Mouse (Mus musculus) neural tube, embryonic 14.5 days (tissue): ENCODE data around the gene Rangap1. TPM values are rescaled to one million over a fixed set of nuclear protein-coding genes. Genes with fewer than 3 reads are reported as not detected.

Source experiments
- ATAC-seq: fragments of 200-750 bp; cut with Nextera tagmentation; 2 replicates; pipeline ENCODE4 v1.8.0; 2017; ENCODE audit warnings: low read depth, mild to moderate bottlenecking, moderate TSS enrichment, moderate library complexity
- H3K27ac ChIP-seq: fragments of 300-500 bp; sonication (generic); 2 replicates; pipeline ENCODE4 v1.5.1; 2014; ENCODE audit warnings: low read depth, mild to moderate bottlenecking, control low read depth, low read length, moderate library complexity, mixed read lengths
- H3K27me3 ChIP-seq: fragments of 300-500 bp; sonication (generic); 2 replicates; pipeline ENCODE4 v1.6.1; 2014; ENCODE audit warnings: low read length; ENCODE audit not compliant: control insufficient read depth, insufficient read depth
- H3K36me3 ChIP-seq: fragments of 300-500 bp; sonication (generic); 2 replicates; pipeline ENCODE4 v1.6.1; 2014; ENCODE audit warnings: low read length, mixed read lengths; ENCODE audit not compliant: control insufficient read depth, insufficient read depth
- H3K4me1 ChIP-seq: fragments of 300-500 bp; sonication (generic); 2 replicates; pipeline ENCODE4 v1.6.1; 2014; ENCODE audit warnings: low read length; ENCODE audit not compliant: control insufficient read depth, insufficient read depth
- H3K4me2 ChIP-seq: fragments of 300-500 bp; sonication (generic); 2 replicates; pipeline ENCODE4 v1.6.1; 2014; ENCODE audit warnings: mild to moderate bottlenecking, low read depth, low read length, control low read depth
- H3K4me3 ChIP-seq: fragments of 300-500 bp; sonication (generic); 2 replicates; pipeline ENCODE4 v1.5.1; 2014; ENCODE audit warnings: low read depth, low read length, control low read depth, mixed read lengths
- H3K9ac ChIP-seq: fragments of 300-500 bp; sonication (generic); replicated peaks from 2 replicates; pipeline ENCODE4 v1.6.1; 2014; ENCODE audit warnings: low read depth, mild to moderate bottlenecking, control low read depth, low read length, mixed read lengths
- H3K9me3 ChIP-seq: fragments of 300-500 bp; sonication (generic); 2 replicates; pipeline ENCODE4 v1.6.1; 2016; ENCODE audit warnings: low read length; ENCODE audit not compliant: control insufficient read depth
- whole genome bisulfite sequencing: fragments of 180-500 bp; shearing (Covaris S2); extraction: QIAGEN DNeasy Blood & Tissue Kit; methylation state at CpG from one replicate; pipeline ENCODE4 v1.1.7; 2014; 5-methylcytosine and 5-hydroxymethylcytosine counted together
- polyA plus RNA-seq: library from polyadenylated mRNA; unstranded; fragments of >200 nt; fragmentation: Nextera tagmentation; extraction: Ambion mirVana; gene quantifications from 2 replicates; pipeline ENCODE4 v1.2.1, GENCODE M21; 2014

Gene Rangap1
- polyA plus RNA-seq, 1 experiment from 2014 or later: 105 TPM

- no peak overlapping the region for H3K27ac ChIP-seq
- no peak overlapping the region for H3K4me2 ChIP-seq
- H3K36me3 ChIP-seq: peaks cover 65% of the 10 kb centered on the region
- no peak overlapping the region for H3K9ac ChIP-seq
- H3K4me3 ChIP-seq: no peak overlapping the region
- 88% methylated on average over 20 of the region's 20 CpGs for WGBS
- no peaks in the 10 kb centered on the region for H3K4me1 ChIP-seq
- no peaks in the 10 kb centered on the region for H3K27me3 ChIP-seq
- no peak for ATAC-seq
- H3K9me3 ChIP-seq: no peaks in the 10 kb centered on the region
Observed at GRCm38 (mm10) chr15:81772431-81773120, 27.2 kb upstream of the Rangap1 start.

- Histone ChIP-seq H3K27ac (no peak overlapping the region), H3K9me3 (no peaks in the 10 kb centered on the region), H3K4me3 (no peak overlapping the region), H3K4me2 (no peak overlapping the region), H3K27me3 (no peaks in the 10 kb centered on the region), H3K9ac (no peak overlapping the region), H3K36me3 (peaks cover 38% of the 10 kb centered on the region), H3K4me1 (no peaks in the 10 kb centered on the region)
- 56% methylated on average over 13 of the region's 13 CpGs for WGBS
- ATAC-seq: no peak
Observed at GRCm38 (mm10) chr15:81769037-81769436, 23.7 kb upstream of the Rangap1 start.

GRCm38 (mm10) chr15:81766439-81766838 is 21.1 kb upstream of the Rangap1 start:
- H3K9me3 ChIP-seq: no peaks in the 10 kb centered on the region
- 85% methylated on average over 5 of the region's 5 CpGs for WGBS
- no peak overlapping the region for H3K27ac ChIP-seq
- no peaks in the 10 kb centered on the region for H3K27me3 ChIP-seq
- no peak overlapping the region for H3K4me3 ChIP-seq
- H3K36me3 ChIP-seq: peaks cover 14% of the 10 kb centered on the region
- H3K4me2 ChIP-seq: no peak overlapping the region
- H3K9ac ChIP-seq: no peak overlapping the region
- no peak for ATAC-seq
- H3K4me1 ChIP-seq: no peaks in the 10 kb centered on the region

GRCm38 (mm10) chr15:81765651-81766050 is 20.3 kb upstream of the Rangap1 start:
- WGBS: 83% methylated on average over 9 of the region's 9 CpGs
- H3K36me3 ChIP-seq: peaks cover 14% of the 10 kb centered on the region

GRCm38 (mm10) chr15:81764573-81764972 is 19.2 kb upstream of the Rangap1 start:
- H3K4me2 ChIP-seq: no peak overlapping the region
- H3K9me3 ChIP-seq: no peaks in the 10 kb centered on the region
- H3K9ac ChIP-seq: no peak overlapping the region
- H3K27me3 ChIP-seq: no peaks in the 10 kb centered on the region
- H3K4me1 ChIP-seq: no peaks in the 10 kb centered on the region
- H3K36me3 ChIP-seq: peaks cover 8% of the 10 kb centered on the region
- H3K4me3 ChIP-seq: no peak overlapping the region
- H3K27ac ChIP-seq: no peak overlapping the region
- 83% methylated on average over 6 of the region's 6 CpGs for WGBS
- no peak for ATAC-seq

More at GRCm38 (mm10) chr15:81765651-81766050, 20.3 kb upstream of the Rangap1 start:
- H3K4me1 ChIP-seq: no peaks in the 10 kb centered on the region
- H3K9me3 ChIP-seq: no peaks in the 10 kb centered on the region
- H3K4me2 ChIP-seq: no peak overlapping the region
- no peaks in the 10 kb centered on the region for H3K27me3 ChIP-seq
- H3K4me3 ChIP-seq: no peak overlapping the region
- H3K27ac ChIP-seq: no peak overlapping the region
- no peak for ATAC-seq
- H3K9ac ChIP-seq: no peak overlapping the region

GRCm38 (mm10) chr15:81761959-81762358 is 16.6 kb upstream of the Rangap1 start:
- ATAC-seq: no peak

DNA sequence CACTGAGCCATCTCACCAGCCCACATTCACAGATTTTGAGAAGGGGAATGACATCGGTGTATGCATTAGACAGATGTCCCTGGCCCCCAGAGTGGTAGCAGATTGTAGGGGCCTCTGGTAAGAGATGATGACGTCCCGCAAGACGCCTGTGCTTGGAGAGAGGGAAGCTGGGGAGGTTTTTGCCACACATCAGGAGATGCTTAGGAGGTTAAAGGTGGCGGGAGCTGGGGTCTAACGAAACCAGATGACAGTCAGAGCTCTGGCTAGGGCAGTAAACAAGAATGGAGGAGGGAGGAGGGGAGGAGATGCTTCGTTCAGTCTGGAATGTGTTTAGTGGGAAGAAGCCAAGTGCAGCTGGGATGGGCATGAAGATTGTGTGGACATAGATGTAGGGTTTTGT is 16.1 kb upstream of the Rangap1 start:
- Histone ChIP-seq H3K9me3 (no peaks in the 10 kb centered on the region), H3K36me3 (no peaks in the 10 kb centered on the region), H3K27ac (no peak overlapping the region), H3K9ac (no peak overlapping the region), H3K4me1 (no peaks in the 10 kb centered on the region), H3K4me3 (no peak overlapping the region), H3K4me2 (no peak overlapping the region), H3K27me3 (no peaks in the 10 kb centered on the region)
- WGBS: 89% methylated on average over 7 of the region's 7 CpGs
- ATAC-seq: no peak

More at GRCm38 (mm10) chr15:81761959-81762358, 16.6 kb upstream of the Rangap1 start:
- H3K9ac ChIP-seq: no peak overlapping the region
- WGBS: 89% methylated on average over 3 of the region's 3 CpGs
- H3K4me3 ChIP-seq: no peak overlapping the region
- no peaks in the 10 kb centered on the region for H3K9me3 ChIP-seq
- no peak overlapping the region for H3K27ac ChIP-seq
- no peak overlapping the region for H3K4me2 ChIP-seq
- no peaks in the 10 kb centered on the region for H3K4me1 ChIP-seq
- H3K27me3 ChIP-seq: no peaks in the 10 kb centered on the region
- H3K36me3 ChIP-seq: no peaks in the 10 kb centered on the region

GRCm38 (mm10) chr15:81760361-81761079 is 15.2 kb upstream of the Rangap1 start:
- H3K36me3 ChIP-seq: no peaks in the 10 kb centered on the region
- no peak overlapping the region for H3K4me3 ChIP-seq
- no peaks in the 10 kb centered on the region for H3K4me1 ChIP-seq
- no peak overlapping the region for H3K27ac ChIP-seq
- ATAC-seq: no peak
- H3K9me3 ChIP-seq: no peaks in the 10 kb centered on the region
- no peaks in the 10 kb centered on the region for H3K27me3 ChIP-seq
- 94% methylated on average over 5 of the region's 5 CpGs for WGBS
- no peak overlapping the region for H3K9ac ChIP-seq
- no peak overlapping the region for H3K4me2 ChIP-seq

DNA sequence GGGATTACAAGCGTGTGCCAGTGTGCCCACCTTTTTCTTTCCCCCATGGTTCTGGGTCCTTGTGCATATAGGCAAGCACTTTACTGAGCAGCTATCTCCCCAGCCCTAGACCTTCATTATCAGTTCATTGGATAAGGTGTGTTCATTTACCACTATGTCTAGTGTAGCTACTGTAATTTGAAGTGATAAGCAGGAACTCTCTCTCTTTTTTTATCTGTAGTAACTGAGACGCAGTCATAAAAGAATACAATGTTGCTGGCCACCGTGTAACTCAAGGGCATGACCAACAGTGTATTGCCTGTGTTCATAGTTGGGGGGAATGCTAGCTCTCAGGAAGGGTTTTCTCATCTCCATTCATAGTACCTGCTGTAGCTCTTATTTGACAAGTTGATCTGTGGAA is 14.2 kb upstream of the Rangap1 start:
- Histone ChIP-seq H3K4me3 (no peak overlapping the region), H3K27ac (no peak overlapping the region), H3K9ac (no peak overlapping the region), H3K4me1 (no peaks in the 10 kb centered on the region), H3K9me3 (no peaks in the 10 kb centered on the region), H3K36me3 (no peaks in the 10 kb centered on the region), H3K4me2 (no peak overlapping the region), H3K27me3 (no peaks in the 10 kb centered on the region)
- 97% methylated on average over 3 of the region's 3 CpGs for WGBS
- ATAC-seq: no peak
